Mouse (Mus musculus): ENCODE results near the gene S1pr3.

DNA sequence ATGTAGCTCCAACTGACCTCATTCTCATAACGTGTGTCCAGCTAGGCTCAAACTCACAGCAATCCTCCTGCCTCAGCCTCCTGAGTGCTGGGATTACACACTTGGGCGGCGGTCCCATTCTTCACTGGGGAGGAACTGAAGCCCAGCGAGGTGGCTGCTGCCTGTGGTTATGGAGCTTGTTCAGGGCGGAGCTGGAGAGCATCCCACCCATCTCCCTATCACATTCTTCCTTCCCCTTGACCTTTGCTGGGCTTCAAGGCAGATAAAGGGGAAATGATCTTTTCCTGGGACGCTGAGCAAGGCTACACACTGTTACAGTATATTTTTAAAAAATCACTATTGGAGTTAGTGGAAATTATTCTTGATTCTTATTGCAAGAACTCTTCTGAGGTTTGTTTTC is 43.2 kb upstream of the S1pr3 start:
- no peak for TF ChIP-seq CTCF (IDR thresholded peaks at IDR 0.05; ENCODE audit: extremely low read depth, insufficient read depth, insufficient read length, insufficient replicate concordance)
- TF ChIP-seq POLR2A (IDR thresholded peaks at IDR 0.05; ENCODE audit: low read depth, low read length) = no peak
